Mouse (Mus musculus) forebrain, embryonic 14.5 days (tissue): ENCODE data around the gene Kcna2. TPM values are rescaled to one million over a fixed set of nuclear protein-coding genes. Genes with fewer than 3 reads are reported as not detected.
A peak's percentile ranks its signal among the peaks of the same experiment; 100 is the strongest.

Source experiments
- ATAC-seq: fragments of 200-750 bp; cut with Nextera tagmentation; 2 replicates; pipeline ENCODE4 v1.8.0; 2017; ENCODE audit warnings: mild to moderate bottlenecking, moderate library complexity
- DNase-seq: peaks from one replicate; pipeline ENCODE4 v3.0.0-alpha.2; 2015; ENCODE audit warnings: low spot score
- H3K27ac ChIP-seq: fragments of 300-500 bp; sonication (generic); 2 replicates; pipeline ENCODE4 v1.5.1; 2014; ENCODE audit warnings: low read depth, mild to moderate bottlenecking, control low read depth, low read length, moderate library complexity
- H3K27me3 ChIP-seq: fragments of 300-500 bp; sonication (generic); replicated peaks from 2 replicates; pipeline ENCODE4 v1.6.1; 2014; ENCODE audit warnings: low read length, control low read depth, mixed read lengths; ENCODE audit not compliant: control insufficient read depth, insufficient read depth
- H3K36me3 ChIP-seq: fragments of 300-500 bp; sonication (generic); 2 replicates; pipeline ENCODE4 v1.6.1; 2014; ENCODE audit warnings: low read length, control low read depth; ENCODE audit not compliant: control insufficient read depth, insufficient read depth
- H3K4me1 ChIP-seq: fragments of 300-500 bp; sonication (generic); 2 replicates; pipeline ENCODE4 v1.6.1; 2014; ENCODE audit warnings: antibody characterized with exemption, low read length, control low read depth; ENCODE audit not compliant: control insufficient read depth, insufficient read depth
- H3K4me2 ChIP-seq: fragments of 300-500 bp; sonication (generic); 2 replicates; pipeline ENCODE4 v1.6.1; 2014; ENCODE audit warnings: mild to moderate bottlenecking, control low read depth, low read length
- H3K4me3 ChIP-seq: fragments of 300-500 bp; sonication (generic); 2 replicates; pipeline ENCODE4 v1.5.1; 2014; ENCODE audit warnings: low read depth, low read length, control low read depth
- H3K9ac ChIP-seq: fragments of 300-500 bp; sonication (generic); 2 replicates; pipeline ENCODE4 v1.6.1; 2014; ENCODE audit warnings: mild to moderate bottlenecking, low read length, control low read depth, moderate library complexity
- H3K9me3 ChIP-seq: fragments of 300-500 bp; sonication (generic); replicated peaks from 2 replicates; pipeline ENCODE4 v1.6.1; 2016; ENCODE audit warnings: low read length, control low read depth, mixed read lengths; ENCODE audit not compliant: control insufficient read depth
- WGBS: fragments of 180-500 bp; shearing (Covaris S2); extraction: QIAGEN DNeasy Blood & Tissue Kit; methylation state at CpG from one replicate; pipeline ENCODE4 v1.1.7; 2014; 5-methylcytosine and 5-hydroxymethylcytosine counted together
- polyA plus RNA-seq: library from polyadenylated mRNA; unstranded; fragments of >200 nt; fragmentation: Nextera tagmentation; extraction: Ambion mirVana; gene quantifications from 2 replicates; pipeline ENCODE4 v1.2.1, GENCODE M21; 2014

Gene Kcna2
- polyA plus RNA-seq, 1 experiment from 2014 or later, result 0.44 TPM

- Histone ChIP-seq H3K27me3 (no peaks in the 10 kb centered on the region; the same call in 1 of the 2 replicates), H3K9me3 (no peaks in the 10 kb centered on the region)
- ATAC-seq, result peak; percentile 72
These were observed 6.9 kb upstream of the Kcna2 start for GRCm38 (mm10) chr3:107094028-107094427.

GRCm38 (mm10) chr3:107096269-107096731 lies 4.6 kb upstream of the Kcna2 start:
- no peaks in the 10 kb centered on the region for H3K4me1 ChIP-seq
- no peaks in the 10 kb centered on the region for H3K36me3 ChIP-seq
- no peak overlapping the region for H3K9ac ChIP-seq
- H3K4me2 ChIP-seq, result no peak overlapping the region
- H3K4me3 ChIP-seq, result no peak overlapping the region
- no peak overlapping the region for H3K27ac ChIP-seq
- WGBS, result 74% methylated on average over 3 of the region's 3 CpGs
- ATAC-seq (no peak), DNase-seq (no peak)
- H3K9me3 ChIP-seq, result no peaks in the 10 kb centered on the region
- peaks cover 8% of the 10 kb centered on the region for H3K27me3 ChIP-seq

More at GRCm38 (mm10) chr3:107094028-107094427, 6.9 kb upstream of the Kcna2 start:
- H3K4me1 ChIP-seq, result no peaks in the 10 kb centered on the region
- WGBS, result 5% methylated on average over 4 of the region's 4 CpGs
- DNase-seq, result peak; percentile 72
- H3K36me3 ChIP-seq, result no peaks in the 10 kb centered on the region
- no peak overlapping the region for H3K4me2 ChIP-seq
- no peak overlapping the region for H3K9ac ChIP-seq
- H3K27ac ChIP-seq, result no peak overlapping the region
- no peak overlapping the region for H3K4me3 ChIP-seq

GRCm38 (mm10) chr3:107099866-107100265 lies 1.1 kb upstream of the Kcna2 start:
- Histone ChIP-seq H3K9ac (no peak overlapping the region), H3K9me3 (no peaks in the 10 kb centered on the region), H3K4me3 (no peak overlapping the region), H3K4me1 (peaks cover 4% of the 10 kb centered on the region), H3K27me3 (peaks cover 8% of the 10 kb centered on the region), H3K27ac (no peak overlapping the region), H3K4me2 (no peak overlapping the region), H3K36me3 (no peaks in the 10 kb centered on the region)
- 22% methylated on average over 2 of the region's 2 CpGs for WGBS
- DNase-seq (no peak), ATAC-seq (no peak)

GRCm38 (mm10) chr3:107101456-107101786 lies 475 bp downstream of the Kcna2 start:
- under 1% methylated on average over 40 of the region's 41 CpGs for WGBS
- H3K9ac ChIP-seq, result peak overlapping the region; percentile 76
- peak; percentile 69 for ATAC-seq
- peaks cover 4% of the 10 kb centered on the region for H3K4me1 ChIP-seq
- peak overlapping the region; percentile 70 for H3K4me3 ChIP-seq
- peak overlapping the region; percentile 99 for H3K4me2 ChIP-seq
- H3K27me3 ChIP-seq, result peaks cover 8% of the 10 kb centered on the region
- 0 out of 2 replicates have a peak overlapping the region, but pooled peaks have one; percentile 14 for H3K27ac ChIP-seq
- no peaks in the 10 kb centered on the region for H3K9me3 ChIP-seq
- no peaks in the 10 kb centered on the region for H3K36me3 ChIP-seq
- DNase-seq, result peak; percentile 35

- Histone ChIP-seq H3K27me3 (peaks cover 8% of the 10 kb centered on the region), H3K36me3 (no peaks in the 10 kb centered on the region), H3K27ac (0 out of 2 replicates have a peak overlapping the region, but pooled peaks have one; percentile 21), H3K9me3 (no peaks in the 10 kb centered on the region), H3K4me2 (peak overlapping the region; percentile 99), H3K4me3 (peak overlapping the region; percentile 70), H3K9ac (peak overlapping the region; percentile 76), H3K4me1 (peaks cover 4% of the 10 kb centered on the region)
- ATAC-seq (peak; percentile 80), DNase-seq (peak; percentile 60)
- WGBS, result 0% methylated on average over 53 of the region's 53 CpGs
These were observed 1.1 kb downstream of the Kcna2 start for GRCm38 (mm10) chr3:107101787-107102651.

- Histone ChIP-seq H3K9ac (peak overlapping the region; percentile 76), H3K36me3 (no peaks in the 10 kb centered on the region), H3K4me1 (peaks cover 4% of the 10 kb centered on the region), H3K4me2 (peak overlapping the region; percentile 99), H3K9me3 (no peaks in the 10 kb centered on the region), H3K27ac (no peak overlapping the region), H3K4me3 (peak overlapping the region; percentile 70; the same call in 1 of the 2 replicates), H3K27me3 (peaks cover 8% of the 10 kb centered on the region)
- 74% methylated on average over 7 of the region's 7 CpGs for WGBS
- ATAC-seq, result no peak
- no peak for DNase-seq
These were observed 2.1 kb downstream of the Kcna2 start for GRCm38 (mm10) chr3:107103041-107103440.

- no peak overlapping the region for H3K4me3 ChIP-seq
- DNase-seq (no peak), ATAC-seq (no peak)
- no peak overlapping the region for H3K4me2 ChIP-seq
- peaks cover 4% of the 10 kb centered on the region for H3K4me1 ChIP-seq
- peaks cover 8% of the 10 kb centered on the region for H3K27me3 ChIP-seq
- no peaks in the 10 kb centered on the region for H3K36me3 ChIP-seq
- WGBS, result 91% methylated on average over 3 of the region's 3 CpGs
- H3K9me3 ChIP-seq, result no peaks in the 10 kb centered on the region
- H3K27ac ChIP-seq, result no peak overlapping the region
- H3K9ac ChIP-seq, result no peak overlapping the region
These were observed 2.5 kb downstream of the Kcna2 start for GRCm38 (mm10) chr3:107103462-107103861.

- Histone ChIP-seq H3K9ac (no peak overlapping the region), H3K9me3 (no peaks in the 10 kb centered on the region), H3K27ac (no peak overlapping the region), H3K4me1 (peaks cover 4% of the 10 kb centered on the region), H3K27me3 (no peaks in the 10 kb centered on the region), H3K4me3 (no peak overlapping the region), H3K36me3 (no peaks in the 10 kb centered on the region), H3K4me2 (no peak overlapping the region)
- WGBS, result 86% methylated on average over 6 of the region's 6 CpGs
- DNase-seq (no peak), ATAC-seq (no peak)
These were observed 5.0 kb downstream of the Kcna2 start for GRCm38 (mm10) chr3:107105986-107106385.

- H3K4me3 ChIP-seq, result no peak overlapping the region
- WGBS, result 55% methylated on average over 4 of the region's 4 CpGs
- DNase-seq, result no peak
- H3K9me3 ChIP-seq, result no peaks in the 10 kb centered on the region
- H3K9ac ChIP-seq, result no peak overlapping the region
- H3K27me3 ChIP-seq, result no peaks in the 10 kb centered on the region
- H3K4me2 ChIP-seq, result no peak overlapping the region
- no peak overlapping the region for H3K27ac ChIP-seq
- ATAC-seq, result no peak
- peaks cover 11% of the 10 kb centered on the region for H3K4me1 ChIP-seq
- no peaks in the 10 kb centered on the region for H3K36me3 ChIP-seq
These were observed 11.6 kb downstream of the Kcna2 start for GRCm38 (mm10) chr3:107112498-107112897.
